Mouse (Mus musculus): Measurements from ENCODE around the gene Gm3336. TPM values are rescaled to one million over a fixed set of nuclear protein-coding genes. Genes with fewer than 3 reads are reported as not detected.

Gm3336 gene
- not detected in 2 replicates for polyA plus RNA-seq (2016; fragmentation: Nextera tagmentation; extraction: Ambion mirVana)

- H3K9me3 ChIP-seq = no peaks in the 10 kb centered on the region
- H3K4me1 ChIP-seq = peaks cover 11% of the 10 kb centered on the region
- H3K27me3 ChIP-seq (replicated peaks; ENCODE audit: low read depth, poor library complexity, severe bottlenecking) = peaks cover 20% of the 10 kb centered on the region
- WGBS = 4% methylated on average over 19 of the region's 19 CpGs
- peak within 1 kb of the TSS; percentile 26; the same call in 1 of the 2 replicates for H3K4me3 ChIP-seq
- no peaks in the 10 kb centered on the region for H3K36me3 ChIP-seq (replicated peaks)
- no peak within 1 kb of the TSS for H3K27ac ChIP-seq (replicated peaks)
- peak; percentile 74 for DNase-seq (ENCODE audit: low spot score)
Measured at GRCm38 (mm10) chr8:70718297-70718696, at the start of gene Gm3336. Gm3336 (plus strand) TSS chr8:70718543.

- Histone ChIP-seq H3K27ac (replicated peaks) (peak overlapping the region; percentile 95), H3K4me1 (peaks cover 33% of the 10 kb centered on the region), H3K36me3 (replicated peaks) (peaks cover 8% of the 10 kb centered on the region), H3K27me3 (replicated peaks; ENCODE audit: low read depth, poor library complexity, severe bottlenecking) (no peaks in the 10 kb centered on the region), H3K4me3 (peak overlapping the region; percentile 67; the same call in 1 of the 2 replicates), H3K9me3 (0 out of 2 replicates have a peak, but pooled peaks cover 4% of the 10 kb centered on the region)
- 61% methylated on average over 10 of the region's 10 CpGs for WGBS
- DNase-seq (ENCODE audit: low spot score) = no peak
Measured at GRCm38 (mm10) chr8:70671615-70672324, 46.6 kb upstream of the Gm3336 start.

- Histone ChIP-seq H3K36me3 (replicated peaks) (peaks cover 14% of the 10 kb centered on the region), H3K4me1 (peaks cover 33% of the 10 kb centered on the region), H3K4me3 (peak overlapping the region; percentile 67), H3K27me3 (replicated peaks; ENCODE audit: low read depth, poor library complexity, severe bottlenecking) (no peaks in the 10 kb centered on the region), H3K27ac (replicated peaks) (peak overlapping the region; percentile 95), H3K9me3 (0 out of 2 replicates have a peak, but pooled peaks cover 4% of the 10 kb centered on the region)
- 40% methylated on average over 19 of the region's 19 CpGs for whole genome bisulfite sequencing
- no peak for DNase-seq (ENCODE audit: low spot score)
Measured at GRCm38 (mm10) chr8:70672325-70673078, 45.8 kb upstream of the Gm3336 start.

- peaks cover 22% of the 10 kb centered on the region for H3K36me3 ChIP-seq (replicated peaks)
- H3K4me3 ChIP-seq = peak within 1 kb of the TSS; percentile 67
- WGBS = under 1% methylated on average over 60 of the region's 60 CpGs
- 0 out of 2 replicates have a peak, but pooled peaks cover 1% of the 10 kb centered on the region for H3K9me3 ChIP-seq
- H3K27ac ChIP-seq (replicated peaks) = peak within 1 kb of the TSS; percentile 95
- peak; percentile 97 for DNase-seq (ENCODE audit: low spot score)
- H3K4me1 ChIP-seq = peaks cover 33% of the 10 kb centered on the region
- H3K27me3 ChIP-seq (replicated peaks; ENCODE audit: low read depth, poor library complexity, severe bottlenecking) = no peaks in the 10 kb centered on the region
Measured at GRCm38 (mm10) chr8:70673079-70673856, 45.1 kb upstream of the Gm3336 start, which contains the start of gene Lsm4. Lsm4 (plus strand) TSS chr8:70673248.

- H3K36me3 ChIP-seq (replicated peaks) = peaks cover 30% of the 10 kb centered on the region
- H3K4me1 ChIP-seq = peaks cover 33% of the 10 kb centered on the region
- peak overlapping the region; percentile 95 for H3K27ac ChIP-seq (replicated peaks)
- 87% methylated on average over 3 of the region's 3 CpGs for WGBS
- no peaks in the 10 kb centered on the region for H3K27me3 ChIP-seq (replicated peaks; ENCODE audit: low read depth, poor library complexity, severe bottlenecking)
- peak overlapping the region; percentile 67 for H3K4me3 ChIP-seq
- H3K9me3 ChIP-seq = no peaks in the 10 kb centered on the region
- DNase-seq (ENCODE audit: low spot score) = no peak
Measured at GRCm38 (mm10) chr8:70674109-70674508, 44.2 kb upstream of the Gm3336 start.

GRCm38 (mm10) chr8:70674716-70675115 lies 43.6 kb upstream of the Gm3336 start:
- Histone ChIP-seq H3K27me3 (replicated peaks; ENCODE audit: low read depth, poor library complexity, severe bottlenecking) (no peaks in the 10 kb centered on the region), H3K4me3 (peak overlapping the region; percentile 67), H3K36me3 (replicated peaks) (peaks cover 36% of the 10 kb centered on the region), H3K4me1 (peaks cover 37% of the 10 kb centered on the region), H3K27ac (replicated peaks) (peak overlapping the region; percentile 95), H3K9me3 (no peaks in the 10 kb centered on the region)
- WGBS = 74% methylated on average over 4 of the region's 4 CpGs
- DNase-seq (ENCODE audit: low spot score) = no peak

- no peak overlapping the region for H3K4me3 ChIP-seq
- H3K4me1 ChIP-seq = peaks cover 37% of the 10 kb centered on the region
- H3K27me3 ChIP-seq (replicated peaks; ENCODE audit: low read depth, poor library complexity, severe bottlenecking) = no peaks in the 10 kb centered on the region
- WGBS = 85% methylated on average over 1 of the region's 1 CpGs
- no peaks in the 10 kb centered on the region for H3K9me3 ChIP-seq
- peaks cover 43% of the 10 kb centered on the region for H3K36me3 ChIP-seq (replicated peaks)
- no peak for DNase-seq (ENCODE audit: low spot score)
- H3K27ac ChIP-seq (replicated peaks) = 0 out of 2 replicates have a peak overlapping the region, but pooled peaks have one; percentile 95
Measured at GRCm38 (mm10) chr8:70675336-70675735, 43.0 kb upstream of the Gm3336 start.

GRCm38 (mm10) chr8:70677451-70678080 lies 40.8 kb upstream of the Gm3336 start:
- H3K27ac ChIP-seq (replicated peaks) = no peak overlapping the region

GRCm38 (mm10) chr8:70678679-70679078 lies 39.7 kb upstream of the Gm3336 start:
- H3K4me1 ChIP-seq = peaks cover 36% of the 10 kb centered on the region
- H3K36me3 ChIP-seq (replicated peaks) = peaks cover 46% of the 10 kb centered on the region
- H3K27ac ChIP-seq (replicated peaks) = peak overlapping the region; percentile 40; the same call in 1 of the 2 replicates
- DNase-seq (ENCODE audit: low spot score) = no peak
- no peaks in the 10 kb centered on the region for H3K27me3 ChIP-seq (replicated peaks; ENCODE audit: low read depth, poor library complexity, severe bottlenecking)
- H3K9me3 ChIP-seq = no peaks in the 10 kb centered on the region
- H3K4me3 ChIP-seq = no peak overlapping the region; the same call in 1 of the 2 replicates

More at GRCm38 (mm10) chr8:70677451-70678080, 40.8 kb upstream of the Gm3336 start:
- no peak overlapping the region for H3K4me3 ChIP-seq
- peaks cover 46% of the 10 kb centered on the region for H3K36me3 ChIP-seq (replicated peaks)
- H3K27me3 ChIP-seq (replicated peaks; ENCODE audit: low read depth, poor library complexity, severe bottlenecking) = no peaks in the 10 kb centered on the region
- no peak for DNase-seq (ENCODE audit: low spot score)
- peaks cover 39% of the 10 kb centered on the region for H3K4me1 ChIP-seq
- WGBS = 94% methylated on average over 15 of the region's 15 CpGs
- no peaks in the 10 kb centered on the region for H3K9me3 ChIP-seq

GRCm38 (mm10) chr8:70679404-70679803 lies 38.9 kb upstream of the Gm3336 start:
- Histone ChIP-seq H3K36me3 (replicated peaks) (peaks cover 46% of the 10 kb centered on the region), H3K4me1 (peaks cover 32% of the 10 kb centered on the region)

GRCm38 (mm10) chr8:70680039-70680438 lies 38.3 kb upstream of the Gm3336 start:
- no peak for DNase-seq (ENCODE audit: low spot score)
- 86% methylated on average over 3 of the region's 3 CpGs for WGBS
- Histone ChIP-seq H3K9me3 (no peaks in the 10 kb centered on the region), H3K36me3 (replicated peaks) (peaks cover 46% of the 10 kb centered on the region), H3K4me3 (no peak overlapping the region), H3K27me3 (replicated peaks; ENCODE audit: low read depth, poor library complexity, severe bottlenecking) (no peaks in the 10 kb centered on the region), H3K27ac (replicated peaks) (no peak overlapping the region), H3K4me1 (peaks cover 28% of the 10 kb centered on the region)

More at GRCm38 (mm10) chr8:70679404-70679803, 38.9 kb upstream of the Gm3336 start:
- 90% methylated on average over 4 of the region's 4 CpGs for WGBS
- Histone ChIP-seq H3K9me3 (no peaks in the 10 kb centered on the region), H3K4me3 (no peak overlapping the region), H3K27me3 (replicated peaks; ENCODE audit: low read depth, poor library complexity, severe bottlenecking) (no peaks in the 10 kb centered on the region), H3K27ac (replicated peaks) (no peak overlapping the region)
- no peak for DNase-seq (ENCODE audit: low spot score)

All from embryonic facial prominence, embryonic 10.5 days (tissue).